Mouse (Mus musculus) CD8-positive naive resting alpha-beta T cell, adult 2 months (primary cell): ENCODE data around the gene Mrpl33.
"Not testable (repeated sequence)": the region's sequence is repeated elsewhere in the genome, so short reads cannot be mapped to it uniquely, and the experiment has no call there.

Experiments used
- DNase-seq, 2 experiments: peaks; one replicate each; pipeline ENCODE4 v3.0.0; 2022; ENCODE audit warnings: low read depth in 2 of 2, low spot score in 2 of 2

Gene Mrpl33

DNA sequence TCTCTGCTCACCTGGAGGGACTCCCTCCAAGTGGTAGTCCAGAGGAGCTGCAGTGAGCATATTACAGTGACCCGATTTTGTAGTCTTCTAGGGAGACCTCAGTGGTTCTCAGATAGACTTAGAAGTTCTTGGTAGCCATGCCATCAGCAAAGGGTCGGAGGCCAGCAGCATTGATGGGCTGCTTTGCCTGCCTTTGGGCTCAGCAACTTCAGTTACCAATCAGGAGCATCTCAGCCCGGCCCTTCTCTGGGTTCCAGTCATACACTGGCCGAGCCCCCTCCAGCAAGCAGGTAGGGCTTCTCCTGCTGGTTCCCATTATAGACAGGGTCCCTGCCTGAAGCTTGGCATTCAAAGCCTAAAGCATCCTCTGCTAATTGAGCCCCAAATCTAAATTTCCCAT is 867 bp upstream of the Mrpl33 start:
- no peak for DNase-seq

DNA sequence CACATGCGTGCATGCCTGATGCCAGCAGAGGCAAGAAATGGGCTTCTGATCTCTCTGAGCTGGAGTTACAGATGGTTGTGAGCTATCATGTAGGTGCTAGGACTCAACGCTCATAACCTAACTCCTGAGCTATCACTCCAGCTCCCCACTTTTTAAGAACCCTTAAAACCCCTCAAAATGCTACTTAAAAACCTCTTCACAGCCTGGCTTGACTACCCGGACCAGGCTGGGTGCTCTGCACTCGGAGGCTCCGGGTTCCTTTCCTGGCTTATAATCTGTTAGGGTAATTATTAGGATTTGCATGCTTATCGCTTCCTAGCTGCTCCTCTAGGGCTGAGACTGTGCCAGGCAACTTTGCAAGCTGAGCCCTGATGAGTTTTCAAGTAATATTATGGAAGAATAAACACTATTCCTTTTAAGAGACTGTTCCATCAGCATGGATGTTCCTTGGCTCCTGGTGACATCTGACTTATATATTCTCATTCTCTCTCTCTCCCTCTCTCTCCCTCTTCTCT is 752 bp downstream of the Mrpl33 start:
- no peak for DNase-seq

DNA sequence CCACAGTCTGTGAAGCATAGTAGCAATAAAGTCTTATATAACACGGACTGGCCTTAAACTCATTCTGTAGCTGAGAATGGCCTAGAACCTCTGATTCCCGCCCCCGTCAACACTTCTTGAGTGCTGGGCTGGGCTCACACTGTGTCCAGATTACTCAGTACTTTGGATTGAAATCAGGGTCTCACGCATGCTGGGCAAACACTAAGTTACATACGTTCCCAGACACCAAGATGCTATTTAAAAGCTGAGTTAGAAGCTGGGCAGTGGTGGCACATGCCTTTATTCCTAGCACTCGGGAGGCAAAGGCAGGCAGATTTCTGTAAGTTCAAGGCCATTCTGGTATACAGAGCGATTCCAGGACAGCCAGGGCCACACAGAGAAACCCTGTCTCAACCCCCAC is 1.4 kb downstream of the Mrpl33 start:
- DNase-seq = no peak

DNA sequence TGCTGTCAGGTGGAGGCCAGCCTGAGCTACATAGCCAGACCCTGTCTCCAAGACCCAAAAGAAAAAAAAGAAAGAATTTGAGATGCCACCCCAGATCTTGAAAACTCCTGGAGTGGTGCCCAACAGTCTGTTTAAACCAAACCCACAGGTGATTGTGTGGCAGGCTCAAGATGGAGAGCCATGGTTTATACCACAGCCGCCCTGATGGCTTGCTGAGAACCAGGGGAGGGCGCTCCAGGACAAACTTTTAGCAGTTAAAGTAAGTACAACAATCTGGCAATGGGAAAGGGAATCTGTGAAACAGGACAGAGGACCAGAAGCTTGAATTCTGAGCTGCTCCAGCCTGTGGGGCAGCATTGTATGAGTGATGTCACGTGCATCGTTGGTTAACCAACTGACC is 1.8 kb downstream of the Mrpl33 start:
- peak; percentile 25 to 42 for DNase-seq

DNA sequence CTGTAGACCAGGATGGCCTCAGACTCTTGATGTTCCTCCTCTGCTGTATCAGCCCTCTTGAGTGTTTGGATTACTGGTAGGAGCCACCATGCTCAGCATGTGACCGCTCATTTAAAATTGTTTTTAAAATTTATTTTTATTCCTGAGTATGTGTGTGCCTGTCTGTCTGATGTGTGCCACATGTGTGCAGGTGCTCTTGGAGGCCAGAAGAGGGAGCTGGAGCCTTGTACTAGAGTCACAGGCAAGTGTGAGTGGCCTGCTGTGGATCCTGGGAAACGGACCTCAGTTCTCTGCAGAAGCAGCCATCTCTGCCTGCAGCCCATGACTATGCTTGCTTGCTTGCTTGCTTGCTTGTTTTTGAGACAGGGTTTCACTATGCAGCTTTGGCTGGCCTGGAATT is 2.4 kb downstream of the Mrpl33 start:
- no peak for DNase-seq

DNA sequence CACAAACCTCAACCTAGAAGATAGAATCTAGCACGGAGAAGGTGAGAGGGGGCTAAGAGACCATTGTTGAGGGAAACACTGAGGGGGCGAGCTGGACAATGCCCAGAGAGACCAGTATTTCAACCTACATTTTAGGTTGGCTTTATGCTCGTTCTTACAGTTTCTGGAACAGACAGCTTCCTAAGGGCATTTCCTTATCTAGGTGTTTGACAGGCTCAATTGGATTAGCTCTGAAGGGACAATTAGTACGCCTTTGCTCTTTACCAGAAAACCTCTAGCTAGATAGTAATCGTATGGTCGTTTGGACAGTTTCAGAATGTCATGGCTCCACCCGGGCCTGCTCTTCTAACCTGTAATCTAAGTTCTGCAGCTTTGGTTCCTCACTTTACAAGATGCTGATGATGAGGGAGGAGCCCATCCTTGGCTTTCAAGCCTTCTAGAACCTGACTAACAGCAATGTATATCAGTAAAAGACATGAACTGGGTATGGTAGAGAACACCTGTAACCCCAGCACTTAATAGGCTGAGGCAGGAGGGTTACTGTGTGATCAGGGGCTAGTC is 4.5 kb downstream of the Mrpl33 start:
- DNase-seq = no peak

DNA sequence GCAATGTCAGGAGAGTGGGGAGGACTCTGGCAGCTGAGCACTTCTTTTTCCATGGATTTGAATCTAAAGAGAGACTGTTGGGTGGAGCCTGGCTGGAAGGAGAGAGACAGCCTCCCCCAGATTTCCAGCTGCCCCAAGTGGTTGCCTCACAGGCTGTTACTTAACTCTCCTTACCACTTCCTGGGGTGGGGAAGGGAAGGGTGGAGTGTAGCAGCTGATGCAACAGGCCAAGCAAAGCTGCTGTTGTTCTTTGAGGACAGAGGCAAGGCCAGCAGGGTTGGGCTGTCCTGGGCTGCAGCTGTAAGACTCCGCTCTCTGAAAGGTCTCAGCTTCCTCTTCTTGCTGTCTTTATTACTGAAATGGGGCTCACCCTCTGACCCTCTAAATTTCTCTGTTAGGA is 5.6 kb downstream of the Mrpl33 start:
- DNase-seq = peak; percentile 56 to 65

DNA sequence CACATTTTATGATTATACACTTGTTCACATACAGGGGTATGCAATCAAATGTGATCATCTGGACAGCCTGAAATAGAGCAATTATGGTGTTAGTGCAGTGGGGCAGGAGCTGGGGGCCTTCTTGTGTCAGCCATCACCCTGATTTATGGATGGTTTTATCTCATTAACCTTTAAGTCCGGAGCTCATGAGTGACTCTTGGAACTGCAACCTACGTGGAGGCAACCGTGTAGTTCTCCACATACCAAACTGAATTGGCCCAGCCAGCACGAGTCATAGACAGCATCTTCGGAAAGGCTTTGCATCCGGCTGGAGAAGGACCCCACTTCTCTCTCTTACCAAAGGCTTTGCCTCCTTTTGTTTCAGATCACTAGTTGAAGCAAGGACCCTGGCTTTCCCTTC is 7.0 kb downstream of the Mrpl33 start:
- DNase-seq = no peak

DNA sequence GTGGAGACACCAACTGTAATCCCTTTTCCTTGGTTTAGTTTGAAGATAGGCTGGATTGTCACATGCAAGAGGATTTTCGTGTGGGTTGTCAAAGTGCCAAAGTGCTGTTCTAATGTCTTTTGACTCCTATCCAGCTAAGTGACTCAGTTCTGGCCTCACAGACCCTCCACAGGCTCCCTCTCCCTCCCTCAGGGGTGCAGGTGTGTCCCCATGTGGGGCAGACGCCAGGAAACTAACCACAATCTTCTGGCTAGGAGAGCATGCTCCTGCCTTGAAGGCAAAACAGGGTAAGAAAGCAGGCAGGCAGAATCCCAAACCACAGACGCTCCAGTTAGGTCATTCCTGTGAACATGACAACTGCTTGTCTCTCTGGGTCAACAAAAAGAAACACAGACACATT is 9.4 kb downstream of the Mrpl33 start:
- DNase-seq = no peak

DNA sequence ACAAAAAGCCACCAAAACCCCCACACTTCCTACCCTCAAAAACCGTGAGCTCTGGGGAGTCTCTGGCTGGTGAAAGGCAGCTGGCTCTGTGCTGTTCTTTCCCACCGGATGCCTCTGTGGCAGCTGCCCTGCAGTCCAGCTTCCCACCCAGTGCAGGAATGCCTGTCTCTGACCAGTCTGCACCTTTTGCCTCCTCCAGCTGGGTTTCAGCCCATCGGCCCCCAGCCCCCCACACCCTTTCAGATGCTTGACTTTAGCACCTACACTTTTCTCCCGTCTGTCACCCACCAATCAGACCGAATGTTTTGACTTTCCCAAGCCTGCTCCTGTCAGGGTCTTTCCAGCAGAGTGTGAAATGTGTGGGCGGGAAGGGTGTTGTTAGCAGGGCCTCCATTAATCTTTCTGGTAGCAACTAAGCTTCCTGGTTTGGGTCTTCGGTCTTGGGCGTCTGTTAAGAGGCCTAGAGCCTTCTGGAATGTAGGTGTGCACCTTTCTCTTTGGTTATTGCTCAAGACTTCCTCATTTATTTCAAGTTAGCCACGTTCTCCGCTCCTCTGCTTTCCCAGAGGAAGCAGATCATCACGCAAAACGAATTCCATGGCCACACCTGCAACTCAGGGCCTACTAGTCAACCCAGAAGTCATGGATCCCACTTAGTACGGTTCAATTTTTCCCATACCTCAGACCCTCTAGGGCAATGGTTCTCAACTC is 13.8 kb downstream of the Mrpl33 start:
- no peak for DNase-seq

DNA sequence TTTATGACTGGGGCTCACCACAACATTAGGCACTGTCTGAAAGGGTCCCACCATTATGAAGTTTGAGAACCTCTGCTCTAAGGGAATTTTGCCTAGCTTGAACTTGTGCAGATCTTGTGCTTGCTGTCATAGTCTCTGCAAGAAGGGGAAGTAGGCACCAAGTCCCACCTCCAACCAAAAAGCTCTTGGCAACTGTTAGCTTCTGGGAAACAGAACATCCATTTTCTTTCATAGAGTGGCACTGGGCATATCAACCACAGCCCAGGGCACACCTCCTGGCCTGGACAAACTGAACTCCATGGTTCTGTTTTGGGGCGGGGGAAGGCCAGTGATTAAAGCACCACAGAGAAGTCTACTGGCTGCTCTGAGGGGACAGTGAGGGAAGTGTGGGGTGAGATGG is 14.5 kb downstream of the Mrpl33 start:
- no peak for DNase-seq

DNA sequence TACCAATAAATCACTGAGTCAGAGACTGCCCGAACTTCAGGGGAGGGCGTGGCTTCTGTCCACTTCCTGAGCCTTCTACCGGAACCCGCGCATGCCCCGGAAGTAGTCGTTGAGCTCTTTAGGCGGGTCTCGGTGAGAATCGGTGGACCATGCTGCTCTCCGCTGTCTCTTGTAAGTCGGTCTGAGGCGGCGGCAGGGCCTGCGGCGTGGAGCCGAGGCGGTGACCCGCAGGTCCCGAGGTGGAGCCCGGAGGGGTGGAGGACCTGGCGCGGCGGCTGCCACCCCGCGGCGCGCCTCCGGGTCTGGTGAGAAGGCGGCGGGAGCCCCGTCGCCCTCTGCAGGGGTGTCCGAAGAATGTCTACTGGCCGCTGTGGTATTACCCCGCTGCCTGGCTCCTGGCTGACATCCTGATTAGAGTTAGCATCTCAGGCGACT is 17.1 kb downstream of the Mrpl33 start:
- DNase-seq = peak; percentile 48 to 56

DNA sequence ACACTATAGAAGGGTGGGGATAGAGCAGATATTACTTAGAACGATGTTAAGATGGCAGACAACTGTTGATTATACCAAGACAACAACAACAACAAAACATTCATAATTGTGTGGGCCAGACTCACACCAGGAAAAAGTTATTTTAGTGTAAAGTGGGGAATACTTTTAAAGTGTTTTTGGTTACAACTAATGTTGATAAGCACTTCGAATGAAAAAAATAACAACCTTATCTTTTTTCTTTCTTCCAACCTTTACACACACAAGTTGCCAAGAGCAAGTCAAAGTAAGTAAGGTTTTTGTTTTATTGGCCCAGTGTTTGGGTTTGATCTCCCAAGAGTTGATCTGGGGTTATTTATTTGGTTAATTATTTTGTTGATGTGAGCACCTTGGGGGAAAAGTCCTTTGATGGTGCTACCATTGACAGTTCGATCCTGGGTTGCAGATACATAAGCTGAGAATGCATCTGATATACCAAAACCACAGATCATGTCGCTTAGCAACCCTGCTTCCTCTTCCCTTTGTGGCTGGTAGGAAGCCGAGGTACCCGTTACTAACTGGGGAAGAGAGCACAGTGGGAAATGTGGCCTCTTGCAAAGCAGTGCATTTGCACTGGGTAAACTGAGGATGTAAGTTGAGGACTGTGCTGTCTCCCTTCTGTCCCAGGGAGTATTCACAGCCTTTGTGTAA is 17.7 kb downstream of the Mrpl33 start:
- peak; percentile 10 to 32 for DNase-seq

DNA sequence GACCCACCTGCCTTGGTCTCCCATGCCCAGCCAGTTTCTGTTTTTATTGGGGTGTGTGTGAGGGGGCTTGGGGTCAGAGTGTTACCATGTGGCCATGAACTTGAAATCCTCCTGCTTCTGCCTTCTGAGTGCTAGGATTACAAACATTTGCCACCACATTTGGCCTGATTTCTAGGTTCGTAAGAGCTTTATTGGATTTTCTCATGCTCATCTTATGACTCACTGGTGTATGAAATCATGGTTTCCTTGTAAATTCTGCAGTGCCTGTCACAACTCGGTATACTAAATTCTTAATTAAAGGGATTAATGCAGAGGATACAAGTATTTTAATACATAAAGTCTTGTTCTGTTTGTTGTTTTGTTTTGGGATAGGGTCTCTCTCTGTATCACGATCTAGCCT is 23.6 kb downstream of the Mrpl33 start:
- no peak for DNase-seq

DNA sequence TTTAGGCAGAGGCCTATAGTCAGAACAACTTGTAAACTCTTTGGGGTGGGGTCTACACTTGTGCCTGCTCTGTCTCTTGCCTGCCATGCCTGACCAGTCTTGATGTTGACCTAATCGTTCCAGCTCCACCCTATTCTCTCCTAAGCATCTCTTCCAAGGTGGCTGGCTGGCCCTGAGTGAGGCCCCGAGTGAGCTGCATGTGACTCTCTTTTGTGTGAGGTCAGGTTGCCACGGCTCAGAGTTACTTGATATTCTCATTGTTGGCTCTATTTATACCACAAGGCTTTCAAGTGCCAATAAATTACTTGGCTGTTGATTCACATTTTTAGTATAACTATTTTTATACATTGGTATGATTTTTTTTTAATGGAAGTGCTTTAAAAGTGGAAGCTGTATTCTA is 30.4 kb downstream of the Mrpl33 start:
- DNase-seq = no peak

DNA sequence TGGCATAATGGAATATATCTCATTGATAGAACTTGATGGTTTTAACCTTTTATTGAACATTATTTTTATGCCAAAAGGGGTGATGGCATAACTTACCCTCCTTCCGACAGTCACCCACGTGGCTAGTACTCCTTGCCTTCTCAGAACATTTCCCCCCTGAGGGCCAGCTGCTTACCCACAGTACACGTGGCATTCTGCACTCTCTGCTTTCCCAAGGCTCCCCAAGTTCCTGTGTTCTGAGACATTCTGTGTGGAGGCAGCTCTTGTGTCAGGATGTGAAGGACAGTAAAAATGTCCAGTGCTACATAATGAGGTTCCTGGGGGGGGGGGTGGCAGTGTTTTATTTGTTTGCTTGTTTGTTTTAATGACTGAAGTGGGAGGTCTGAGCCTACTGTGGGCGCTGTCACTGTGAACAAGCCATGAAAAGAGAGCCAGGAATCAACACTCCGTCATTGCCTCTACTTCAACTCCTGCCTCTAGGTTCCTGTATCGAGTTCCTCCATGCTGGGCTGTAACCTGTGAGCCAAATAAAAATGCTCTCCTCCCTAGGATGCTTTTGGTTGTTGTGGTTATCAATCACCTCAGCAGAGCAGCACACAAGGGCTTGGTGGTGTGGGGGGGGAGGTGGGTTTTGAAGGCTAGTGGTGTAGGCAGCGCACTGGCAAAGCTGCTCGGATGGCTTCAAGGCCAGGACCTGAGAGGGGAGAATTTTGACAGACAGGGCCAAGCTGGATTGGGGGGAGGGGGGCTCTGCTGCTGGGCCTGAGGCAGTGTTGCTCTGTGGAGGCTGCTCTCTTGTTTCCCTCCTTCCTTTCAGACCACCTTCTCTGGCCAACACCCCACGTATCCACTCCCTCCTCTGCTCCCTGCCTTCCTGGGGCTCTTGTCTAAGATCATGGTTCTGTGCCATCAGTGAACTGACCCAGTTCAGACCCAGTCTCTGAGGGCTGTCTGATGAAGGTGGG is 31.1 kb downstream of the Mrpl33 start:
- DNase-seq = no peak

DNA sequence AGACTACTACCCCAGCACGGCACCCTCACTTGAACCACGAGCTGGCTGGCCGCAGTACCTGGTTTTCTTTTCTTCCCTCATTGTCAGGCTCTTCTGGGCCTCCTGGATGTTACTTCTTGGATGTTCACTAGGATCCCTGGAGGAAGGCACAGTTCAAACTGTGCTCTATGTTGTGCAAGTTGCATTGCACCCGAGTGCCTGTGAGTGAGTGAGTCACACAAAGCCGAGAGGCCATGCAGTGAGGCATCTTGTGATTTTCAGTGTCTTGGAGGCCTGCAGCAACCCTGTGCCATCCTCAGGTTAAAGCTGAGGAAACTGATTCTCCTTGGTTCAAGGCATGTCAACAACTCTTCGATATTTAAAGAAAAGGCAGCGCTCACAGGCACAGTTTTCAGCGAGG is 31.8 kb downstream of the Mrpl33 start:
- no peak for DNase-seq

DNA sequence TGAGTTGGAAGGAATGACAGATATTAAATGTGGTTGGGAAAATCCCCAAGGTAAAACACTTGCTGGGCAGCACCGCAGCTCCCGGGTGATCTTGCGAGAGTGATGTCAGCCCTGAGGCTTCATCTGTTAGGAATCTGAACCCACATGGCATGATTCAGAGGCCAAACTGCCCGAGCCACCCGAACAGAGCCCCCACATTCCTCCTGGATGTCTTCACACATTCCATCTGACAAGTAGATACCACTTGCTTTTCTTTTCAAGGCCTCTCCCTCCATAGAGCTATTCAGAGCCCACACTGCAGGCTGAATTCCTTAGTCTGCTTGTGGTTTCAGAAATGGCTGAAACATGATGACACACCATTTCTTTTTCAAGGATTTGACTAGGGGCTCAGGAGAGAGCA is 33.3 kb downstream of the Mrpl33 start:
- no peak for DNase-seq

DNA sequence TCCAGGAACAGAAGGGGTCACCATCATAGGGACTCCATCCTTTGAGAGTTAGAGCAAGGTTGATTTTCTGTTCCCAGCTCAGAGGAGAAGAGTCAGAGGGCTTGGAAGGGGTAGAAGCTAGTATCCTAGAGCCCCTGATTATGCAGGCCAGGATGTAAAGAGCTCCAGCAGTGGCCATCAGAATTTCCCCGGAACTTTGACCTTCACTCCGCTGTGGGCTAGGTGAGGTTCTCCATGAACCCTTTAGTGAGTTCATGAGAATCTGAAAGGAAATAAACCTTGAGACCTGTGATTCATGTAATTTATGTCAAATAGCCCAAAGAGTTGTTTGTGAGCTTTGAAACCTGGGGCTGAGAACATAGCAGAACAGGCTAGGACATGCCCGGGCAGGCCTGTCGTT is 34.4 kb downstream of the Mrpl33 start:
- DNase-seq = not testable (repeated sequence)

DNA sequence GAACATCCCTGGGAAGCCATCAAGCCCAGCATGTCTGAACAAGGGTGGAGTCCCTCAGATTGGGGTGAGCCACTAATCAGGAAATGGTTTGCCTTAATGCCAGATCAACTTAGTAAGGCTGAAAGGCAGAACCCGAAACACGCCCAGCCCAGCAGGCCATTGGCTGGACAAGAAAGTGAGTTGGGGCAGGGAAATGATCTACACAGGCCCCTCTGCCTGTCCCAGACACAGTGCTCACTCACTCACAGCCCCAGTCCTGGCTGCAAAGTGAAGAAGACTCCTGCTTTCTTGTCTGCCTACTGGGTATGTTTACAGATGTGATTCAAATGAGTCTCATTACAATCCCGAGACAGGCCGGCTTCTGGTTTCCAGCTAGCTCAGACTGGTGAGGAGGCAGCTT is 37.4 kb downstream of the Mrpl33 start:
- no peak for DNase-seq

DNA sequence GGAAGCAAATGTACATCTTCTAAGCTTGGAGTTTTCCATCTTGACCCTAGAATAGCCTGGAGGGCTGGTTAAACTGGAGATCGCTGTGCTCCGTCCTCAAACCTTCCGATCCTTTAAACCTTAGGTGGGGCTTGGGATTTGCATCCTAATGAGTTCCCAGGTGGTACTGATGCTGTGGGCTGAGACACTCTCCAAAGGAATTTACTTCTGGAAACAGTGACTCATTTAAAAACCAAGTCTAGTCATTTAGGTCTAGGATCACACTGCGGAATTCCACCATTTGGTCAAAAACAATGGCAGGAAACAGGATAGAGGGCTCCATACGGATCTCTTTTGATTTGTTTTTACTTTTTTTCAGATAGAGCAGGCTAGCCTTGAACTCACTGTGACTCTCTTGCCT is 37.9 kb downstream of the Mrpl33 start:
- no peak for DNase-seq
